Mouse (Mus musculus): ENCODE data around the gene Sebox.
A peak's percentile ranks its signal among the peaks of the same experiment; 100 is the strongest.

Gene Sebox

DNA sequence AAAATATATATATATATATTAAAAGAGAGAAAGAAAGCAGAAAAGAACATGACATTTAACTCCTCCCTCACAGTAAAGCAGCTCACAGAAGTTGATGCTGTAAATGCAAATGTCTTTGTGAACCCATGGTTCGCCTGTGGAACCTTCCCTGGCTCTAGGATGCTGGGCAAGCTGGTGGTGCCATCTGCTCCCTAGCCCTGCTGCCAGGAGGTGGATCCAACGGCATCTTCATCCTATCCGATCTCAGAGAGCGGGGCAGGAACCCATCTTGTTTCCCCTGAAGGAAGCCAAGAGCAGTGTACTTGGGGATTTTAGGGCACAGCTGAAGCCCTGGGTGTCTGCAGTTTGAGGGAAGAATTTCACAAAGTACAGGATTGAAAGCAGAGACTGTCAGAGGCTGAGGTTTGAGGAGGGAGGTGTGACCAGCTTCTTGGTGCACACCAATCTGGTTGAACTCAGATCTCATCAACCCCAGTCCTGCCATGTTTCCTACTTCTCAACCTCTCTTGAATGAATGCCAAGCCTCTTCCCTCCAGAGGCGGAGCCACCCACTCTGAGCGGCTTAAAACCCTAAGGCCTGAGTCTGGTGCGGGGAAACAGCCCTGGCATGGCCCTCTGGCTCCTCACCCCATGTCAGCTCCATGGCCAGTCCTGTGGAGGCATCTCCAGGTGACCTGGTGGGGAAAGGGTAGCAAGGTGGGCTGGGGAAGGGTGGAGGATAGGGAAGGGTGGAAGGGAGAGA is at the start of gene Sebox:
Gene Sebox (plus strand): TSS at position 539 of the 742 bp plus-strand sequence.
- no peak for DNase-seq (ENCODE audit: low read depth, low spot score)

DNA sequence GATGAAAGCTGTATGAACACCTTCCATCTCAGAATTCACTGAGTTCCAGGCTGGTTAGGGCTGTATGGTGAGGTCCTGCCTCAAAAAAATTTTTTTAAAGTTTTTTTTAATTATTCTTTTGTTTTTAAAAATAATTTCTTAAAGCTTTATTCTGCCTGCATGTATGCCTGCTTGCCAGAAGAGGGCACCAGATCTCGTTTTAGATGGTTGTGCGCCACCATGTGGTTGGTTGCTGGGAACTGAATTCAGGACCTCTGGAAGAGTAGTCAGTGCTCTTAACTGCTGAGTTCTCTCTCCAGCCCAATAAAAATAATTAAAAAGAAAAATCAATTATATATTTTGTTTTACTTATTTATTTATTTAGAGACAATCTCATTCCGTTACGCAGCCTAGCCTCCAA is 49.6 kb upstream of the Sebox start:
- DNase-seq (ENCODE audit: low read depth, low spot score), result peak; percentile 76

DNA sequence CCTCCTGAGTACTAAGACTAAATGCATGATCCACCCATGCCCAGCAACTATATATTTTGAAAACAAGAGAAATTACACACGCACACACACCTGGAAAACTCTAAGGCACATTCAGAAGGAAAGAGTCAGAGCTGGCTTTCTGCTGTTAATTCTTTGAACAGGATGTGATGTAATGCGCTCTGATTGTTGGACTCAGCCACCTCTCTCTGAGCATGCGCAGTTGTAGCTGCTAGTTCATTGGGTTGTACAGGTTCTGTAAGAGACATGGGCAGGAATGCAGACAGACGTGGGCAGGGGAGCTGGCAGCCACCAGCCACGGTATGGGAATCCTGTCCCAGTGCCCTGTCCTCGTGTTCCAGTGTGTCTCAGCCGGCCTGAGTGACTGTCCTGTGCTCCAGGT is 49.0 kb upstream of the Sebox start:
- no peak for DNase-seq (ENCODE audit: low read depth, low spot score)

DNA sequence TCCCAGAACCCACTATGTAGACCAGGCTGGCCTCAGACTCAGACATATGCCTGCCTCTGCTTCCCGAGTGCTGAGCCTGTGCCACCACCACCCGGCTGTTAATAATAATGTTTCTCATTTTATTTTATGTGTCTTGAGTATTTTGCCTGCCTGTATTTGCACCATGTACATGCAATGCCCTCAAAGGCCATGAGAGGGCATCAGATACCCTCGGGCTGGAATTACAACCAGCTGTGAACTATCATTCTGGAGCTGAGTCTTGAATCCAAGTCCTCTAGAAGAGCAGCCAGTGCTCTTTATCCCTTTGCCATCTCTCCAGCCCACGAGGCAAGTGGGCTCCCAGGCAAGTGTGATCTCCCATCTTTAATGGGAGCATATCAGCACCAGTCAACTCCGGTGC is 47.9 kb upstream of the Sebox start:
- DNase-seq (ENCODE audit: low read depth, low spot score), result peak; percentile 48

DNA sequence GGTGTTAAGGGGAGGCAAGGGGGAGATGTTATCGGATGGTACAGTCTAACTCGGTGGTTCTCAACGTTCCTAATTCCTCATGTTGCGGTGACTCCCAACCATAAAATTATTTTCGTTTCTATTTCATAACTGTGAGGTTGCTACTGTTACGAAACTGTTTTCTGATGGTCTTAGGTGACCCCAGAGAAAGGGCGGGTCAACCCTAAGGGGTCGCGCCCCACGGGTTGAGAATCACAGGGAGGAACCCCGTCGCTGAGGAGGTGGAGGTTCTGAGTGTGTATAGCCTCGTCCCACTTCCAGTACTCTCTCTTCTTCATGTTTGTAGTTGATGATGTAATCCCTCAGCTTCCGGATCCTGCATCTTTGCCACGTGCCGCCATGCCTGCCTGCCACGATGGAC is 44.5 kb upstream of the Sebox start:
- no peak for DNase-seq (ENCODE audit: low read depth, low spot score)

DNA sequence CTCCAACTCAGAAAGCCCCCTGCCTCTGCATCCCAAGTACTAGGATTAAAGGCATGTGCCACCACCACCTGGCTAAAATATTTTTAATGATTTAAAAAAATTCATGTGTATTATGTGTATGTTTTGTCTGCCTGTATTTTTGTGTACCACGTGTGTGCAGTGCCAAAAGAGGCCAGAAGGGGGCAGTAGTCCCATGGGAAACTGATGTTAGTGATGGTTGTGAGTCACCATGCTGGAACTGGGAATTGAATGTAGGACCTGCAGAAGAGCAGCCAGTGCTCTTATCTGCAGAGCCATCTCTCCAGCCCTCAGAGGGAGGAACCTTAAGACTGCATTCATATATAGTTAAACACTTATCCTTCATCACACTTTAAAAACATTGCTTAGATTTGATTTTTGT is 41.4 kb upstream of the Sebox start:
- no peak for DNase-seq (ENCODE audit: low read depth, low spot score)

DNA sequence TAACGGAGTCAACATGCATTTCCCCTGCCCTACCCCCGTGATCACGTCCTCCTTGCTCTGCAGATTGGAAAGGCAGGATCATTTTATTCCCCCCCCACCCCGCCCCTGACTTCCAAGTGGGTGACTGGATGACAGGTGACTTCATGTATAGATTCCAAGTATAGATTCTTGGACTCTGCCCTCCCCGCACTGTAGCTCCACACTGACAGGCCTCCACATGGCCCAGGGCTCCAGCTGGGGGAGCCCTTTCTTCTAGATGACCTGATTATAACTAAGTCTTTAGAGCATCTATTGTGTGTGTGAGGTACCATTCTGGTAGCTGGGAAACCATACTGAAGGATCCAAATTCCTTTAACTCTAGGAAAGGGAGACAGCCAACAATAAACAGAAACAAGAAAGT is 40.6 kb upstream of the Sebox start:
- DNase-seq (ENCODE audit: low read depth, low spot score), result no peak

DNA sequence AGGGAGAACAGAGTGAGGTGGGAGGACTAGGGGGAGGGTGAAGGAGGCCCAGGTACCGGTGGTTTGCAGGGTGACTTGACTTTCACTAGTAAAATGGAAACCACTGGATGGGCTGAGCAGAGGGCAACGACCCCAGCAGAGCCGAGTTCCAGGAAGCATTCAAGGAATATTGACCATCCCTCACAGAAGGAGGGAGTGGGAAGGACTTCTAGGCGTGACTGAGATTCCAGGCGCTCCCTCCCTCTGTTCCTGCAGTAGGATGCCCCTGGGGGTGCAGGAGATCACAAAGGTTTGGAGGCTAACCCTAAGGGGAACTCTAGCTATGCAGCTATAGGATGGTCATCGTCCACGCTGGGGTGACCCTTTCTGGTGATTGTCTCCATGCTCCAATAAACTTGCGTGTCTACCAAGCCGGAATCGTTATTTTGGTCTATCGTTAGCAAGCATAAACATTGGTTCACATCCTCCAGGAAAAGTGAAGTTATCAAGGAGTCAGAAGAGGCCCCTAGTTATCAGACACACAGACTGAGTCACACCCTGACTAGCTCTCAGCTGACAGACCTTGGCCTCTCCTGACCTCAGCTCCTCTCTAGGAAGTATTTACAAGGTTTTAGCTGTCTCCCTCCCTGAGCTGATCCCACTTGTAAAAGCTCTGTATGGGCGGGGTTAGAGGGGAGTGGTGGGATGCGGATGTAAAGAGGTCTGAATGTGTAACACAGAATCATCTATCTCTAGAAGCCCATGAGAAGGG is 39.8 kb upstream of the Sebox start:
- DNase-seq (ENCODE audit: low read depth, low spot score), result no peak

DNA sequence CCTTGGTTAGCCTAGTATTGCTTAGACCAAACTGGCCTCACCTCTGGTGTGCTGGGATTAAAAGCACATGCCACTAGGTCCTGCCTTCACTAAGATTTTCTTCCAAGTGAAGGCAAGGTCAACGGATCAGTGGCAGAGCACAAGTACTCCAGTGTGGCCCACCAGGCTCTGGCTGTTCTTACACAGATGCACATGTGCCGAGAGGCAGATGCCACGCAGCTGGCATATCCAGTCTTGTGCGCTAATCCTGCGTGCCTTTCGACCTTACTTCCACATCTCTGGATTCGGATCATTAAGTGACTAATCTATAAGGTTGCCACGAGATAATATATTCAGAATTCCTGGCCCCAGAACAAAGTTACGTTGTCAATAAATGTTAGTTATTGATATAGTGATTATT is 38.1 kb upstream of the Sebox start:
- no peak for DNase-seq (ENCODE audit: low read depth, low spot score)

DNA sequence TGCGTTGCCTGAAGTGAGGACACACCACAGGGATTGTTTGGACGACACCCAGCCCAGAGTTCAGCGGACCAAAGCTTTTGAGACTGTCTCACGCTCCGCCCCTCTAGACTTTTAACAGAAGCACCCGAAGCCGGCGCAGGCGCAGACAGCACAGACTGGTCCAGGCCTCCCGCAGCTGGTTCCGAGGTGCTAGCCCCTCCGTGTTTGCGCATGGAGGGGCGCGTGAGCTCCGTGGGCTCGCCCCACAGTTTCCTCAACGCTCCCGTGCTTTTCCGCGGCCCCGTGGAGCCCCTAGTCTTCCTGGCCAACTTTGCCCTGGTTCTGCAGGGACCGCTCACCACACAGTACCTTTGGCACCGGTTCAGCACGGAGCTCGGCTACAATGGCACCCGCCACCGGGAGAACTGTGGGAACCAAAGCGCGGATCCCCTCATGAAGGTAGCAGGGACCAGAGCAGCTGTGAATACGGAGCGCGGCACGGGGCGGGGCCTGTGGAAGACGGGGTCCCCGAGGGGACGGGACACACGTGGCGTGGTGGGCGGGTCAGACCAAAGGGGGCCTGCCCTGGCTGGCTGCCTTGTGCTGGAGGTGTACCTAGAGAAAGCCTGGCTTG is 37.6 kb upstream of the Sebox start, which contains the start of gene Slc46a1:
Gene Slc46a1 (plus strand): TSS at position 130 of the 613 bp plus-strand sequence.
- peak; percentile 62 for DNase-seq (ENCODE audit: low read depth, low spot score)

DNA sequence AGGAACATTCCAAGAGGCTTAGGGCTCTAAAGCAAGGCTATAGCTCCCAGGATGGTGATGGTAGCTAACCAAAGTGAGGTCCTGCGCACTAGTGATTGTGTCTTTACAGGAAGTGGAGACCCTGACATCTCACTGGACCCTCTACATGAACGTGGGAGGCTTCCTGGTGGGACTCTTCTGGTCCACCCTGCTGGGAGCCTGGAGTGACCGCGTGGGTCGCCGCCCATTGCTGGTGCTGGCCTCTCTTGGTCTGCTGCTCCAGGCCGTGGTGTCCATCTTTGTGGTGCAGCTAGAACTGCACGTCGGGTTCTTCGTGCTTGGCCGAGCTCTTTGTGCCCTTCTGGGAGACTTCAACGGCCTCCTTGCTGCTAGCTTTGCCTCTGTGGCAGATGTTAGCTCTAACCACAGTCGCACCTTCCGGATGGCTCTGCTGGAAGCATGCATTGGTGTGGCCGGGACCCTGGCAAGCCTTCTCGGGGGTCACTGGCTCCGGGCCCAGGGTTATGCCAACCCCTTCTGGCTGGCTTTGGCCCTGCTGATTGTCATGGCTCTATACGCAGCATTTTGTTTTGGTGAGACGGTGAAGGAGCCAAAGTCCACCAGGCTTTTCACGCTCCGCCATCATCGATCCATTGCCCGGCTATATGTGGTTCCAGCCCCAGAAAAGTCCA is 36.9 kb upstream of the Sebox start:
- no peak for DNase-seq (ENCODE audit: low read depth, low spot score)

DNA sequence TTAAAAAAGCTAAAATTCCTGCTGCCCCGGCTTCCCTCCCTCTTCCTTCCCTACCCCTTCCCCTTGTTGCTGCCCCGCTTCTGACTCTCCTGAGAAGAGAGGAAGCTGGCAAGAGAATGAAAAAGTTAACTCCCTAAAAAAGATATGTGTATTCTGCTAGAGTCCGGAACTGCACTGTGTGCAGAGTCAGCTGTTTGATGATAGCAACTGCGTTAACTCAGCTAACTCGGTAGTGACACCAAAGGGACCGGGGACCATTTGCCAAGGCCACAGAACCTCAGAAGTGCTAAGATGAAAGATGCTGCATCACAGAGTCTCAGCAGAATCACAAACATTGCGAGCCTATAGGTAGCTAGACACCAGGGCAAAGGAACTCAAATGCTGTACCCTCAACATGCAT is 35.7 kb upstream of the Sebox start:
- no peak for DNase-seq (ENCODE audit: low read depth, low spot score)

DNA sequence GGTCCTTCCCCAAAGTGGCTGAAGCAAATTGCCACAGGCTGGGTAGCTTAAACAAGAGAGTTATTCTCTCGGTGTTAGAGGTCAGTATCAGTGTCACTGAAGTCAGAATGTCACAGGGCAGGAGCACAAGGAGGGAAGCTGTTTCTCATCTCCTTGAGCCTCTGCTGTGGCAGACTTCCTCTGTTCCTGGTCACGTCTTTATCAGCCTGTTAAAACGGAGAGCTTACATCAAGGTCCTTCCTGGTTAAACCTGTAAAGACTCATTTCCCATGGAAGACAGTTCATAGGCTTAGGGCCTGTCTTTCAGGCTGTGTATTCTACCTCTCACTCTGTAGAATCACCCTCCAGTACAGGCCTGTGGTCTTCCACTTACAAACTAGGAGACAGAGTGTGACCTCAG is 35.3 kb upstream of the Sebox start:
- no peak for DNase-seq (ENCODE audit: low read depth, low spot score)

DNA sequence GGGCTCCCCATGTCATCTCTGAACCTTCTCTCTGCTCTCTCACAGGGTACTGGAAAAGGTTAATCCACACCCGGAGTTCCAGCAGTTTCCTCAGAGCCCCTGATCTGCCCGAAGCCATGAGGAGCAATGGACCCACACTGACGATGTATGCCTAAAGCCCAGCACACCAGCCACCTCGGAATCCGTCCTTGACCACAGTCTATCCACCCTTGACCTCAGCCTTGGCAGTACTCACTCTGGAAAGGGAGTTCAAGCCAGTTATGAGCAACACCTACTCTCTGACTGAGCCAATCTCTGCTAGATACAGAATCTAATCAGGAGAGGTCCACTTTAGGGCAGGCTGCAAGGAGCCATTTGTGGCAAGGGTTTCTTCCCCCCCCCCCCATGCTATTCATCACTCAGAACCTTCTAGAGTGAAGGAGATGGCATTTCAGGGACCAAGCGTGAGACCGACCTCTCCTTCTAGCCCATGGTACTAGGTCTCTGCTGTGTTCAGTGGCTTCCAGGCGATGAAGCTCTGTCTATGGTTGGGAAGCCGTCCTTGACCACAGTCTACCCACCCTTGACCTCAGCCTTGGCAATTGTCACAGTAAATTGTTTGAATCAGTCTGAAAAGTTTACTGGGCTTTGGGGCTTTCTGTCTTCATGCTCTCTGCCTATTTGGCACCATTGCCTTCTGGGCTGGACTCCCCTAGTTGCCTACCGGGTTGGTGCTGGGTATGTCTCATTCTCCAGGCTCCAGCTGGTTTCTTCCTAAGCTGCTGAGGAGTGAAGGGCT is 31.7 kb upstream of the Sebox start:
- no peak for DNase-seq (ENCODE audit: low read depth, low spot score)

DNA sequence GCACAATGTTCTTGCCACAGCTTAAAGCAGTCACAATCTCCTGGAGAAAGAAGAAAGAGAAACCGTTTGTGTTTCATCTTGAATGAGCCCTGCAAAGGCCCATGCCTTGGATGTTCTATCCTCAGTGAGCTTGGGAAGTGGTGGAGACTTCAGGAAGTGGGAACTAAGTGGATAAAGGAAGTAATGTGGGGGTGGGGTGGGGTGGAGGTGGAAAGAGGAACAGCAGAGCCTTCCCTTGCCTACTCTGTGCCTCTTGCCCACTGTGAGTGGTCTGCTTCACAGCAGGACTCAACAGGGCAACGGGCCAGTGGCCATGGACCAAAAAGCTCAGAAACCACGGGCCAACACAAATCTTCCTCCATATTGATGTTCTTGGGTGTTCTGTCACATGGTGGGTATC is 28.0 kb upstream of the Sebox start:
- no peak for DNase-seq (ENCODE audit: low read depth, low spot score)

DNA sequence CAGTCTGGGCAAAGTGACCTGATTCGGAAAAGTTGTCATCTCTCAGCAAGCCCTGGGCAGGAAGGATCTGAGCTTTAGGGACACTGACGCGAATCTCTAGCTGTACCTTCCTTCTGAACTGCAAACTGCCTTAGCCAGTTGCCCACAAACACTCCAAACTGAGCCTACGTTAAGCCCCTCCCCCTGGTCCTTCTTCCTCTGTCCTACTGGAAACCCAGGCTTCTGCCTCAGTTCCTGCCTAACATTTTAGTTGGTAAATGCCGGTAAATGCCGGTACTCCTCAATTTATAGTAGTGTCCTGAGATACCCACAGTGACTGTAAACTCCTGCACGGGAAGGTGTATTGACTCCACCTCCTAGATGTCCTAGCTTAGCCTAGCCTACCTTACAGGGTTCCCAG is 19.6 kb upstream of the Sebox start:
- DNase-seq (ENCODE audit: low read depth, low spot score), result no peak

DNA sequence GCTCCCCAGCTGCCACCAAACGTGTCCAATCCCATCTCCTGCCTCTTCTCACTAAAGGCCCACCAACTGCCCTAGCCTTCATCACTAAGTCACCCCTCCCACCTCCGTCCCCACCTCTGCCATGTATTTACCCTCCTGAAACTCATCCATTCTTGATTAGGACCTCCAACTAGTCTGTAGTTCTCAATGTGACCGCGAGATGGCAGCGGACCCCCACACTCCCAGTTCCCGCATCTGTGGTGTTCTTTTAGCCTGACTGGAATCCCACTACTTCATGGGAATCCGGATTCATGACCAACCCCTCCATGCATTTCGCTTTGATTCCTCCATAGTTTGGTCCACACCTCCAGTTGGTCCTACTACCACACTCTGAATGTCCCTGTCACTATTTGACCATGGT is 15.1 kb upstream of the Sebox start:
- peak; percentile 53 for DNase-seq (ENCODE audit: low read depth, low spot score)

DNA sequence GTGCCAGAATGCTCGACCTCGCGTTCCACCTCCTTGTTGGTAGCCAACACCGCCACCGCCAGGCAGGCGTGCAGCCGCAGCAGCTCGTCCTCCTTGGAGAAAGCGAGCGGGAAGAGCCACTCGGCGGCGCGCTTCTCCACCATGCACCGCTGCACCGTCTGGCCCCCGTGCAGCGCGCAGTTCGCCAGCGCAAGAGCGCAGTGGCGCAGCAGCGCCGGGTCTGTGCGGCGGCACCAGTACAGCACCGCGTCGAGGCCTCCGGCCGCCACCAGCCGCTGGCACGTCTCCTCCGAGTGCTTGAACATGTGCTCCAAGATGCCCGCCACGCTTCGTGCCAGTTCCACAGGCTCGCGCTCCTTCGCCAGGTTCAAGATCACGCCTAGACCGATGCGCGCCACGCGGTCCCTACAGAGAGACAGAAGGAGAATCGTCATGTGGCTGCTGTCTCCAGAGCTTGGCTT is 12.4 kb upstream of the Sebox start:
- peak; percentile 11 for DNase-seq (ENCODE audit: low read depth, low spot score)

DNA sequence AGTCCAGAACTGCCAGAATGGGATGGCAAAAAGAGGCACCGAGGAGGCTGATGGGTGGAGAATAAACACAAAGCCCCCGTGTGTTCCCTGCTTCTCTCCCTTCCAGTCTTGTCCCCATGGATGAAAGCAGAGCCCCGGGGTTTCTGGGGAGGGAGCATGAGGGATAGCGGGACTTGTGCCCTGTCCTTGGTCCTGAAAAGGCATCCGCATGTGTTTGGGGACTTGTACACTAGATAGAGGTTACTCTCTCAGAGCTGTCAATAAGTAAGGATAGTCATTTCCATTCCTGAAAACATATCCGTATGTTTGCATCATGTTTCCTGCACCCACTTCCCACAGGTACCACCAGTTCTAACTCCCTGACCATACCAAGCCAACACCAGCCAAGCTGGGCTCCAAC is 7.3 kb upstream of the Sebox start:
- DNase-seq (ENCODE audit: low read depth, low spot score), result peak; percentile 29

DNA sequence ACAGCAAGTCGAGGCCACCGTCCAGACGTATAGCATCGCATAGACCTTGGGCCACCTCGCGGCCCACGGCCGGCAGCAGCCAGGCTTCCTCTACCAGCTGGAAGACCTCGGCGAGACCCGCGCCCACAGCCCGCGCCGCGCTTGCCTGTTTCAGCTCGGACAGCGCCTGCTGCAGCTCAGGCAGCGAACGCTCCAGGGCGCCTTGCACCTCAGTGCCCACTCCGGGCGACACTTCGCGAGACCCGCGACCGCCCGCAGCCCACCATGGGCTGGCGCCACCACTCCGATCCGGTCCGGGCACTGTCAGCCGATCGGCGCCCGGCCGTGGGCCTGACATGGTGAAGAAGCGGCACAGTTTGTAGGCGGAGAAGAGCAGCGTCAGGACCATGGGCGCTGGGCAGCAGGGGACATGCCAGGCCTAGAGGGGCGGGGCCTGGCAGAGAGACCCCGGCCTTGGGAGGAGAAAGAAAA is 6.1 kb upstream of the Sebox start:
- DNase-seq (ENCODE audit: low read depth, low spot score), result no peak
